Mouse (Mus musculus) cerebellum, postnatal 25 days (tissue): ENCODE data around the gene Iglon5.

Experiments
- DNase-seq, 2 experiments: peaks; one replicate each; pipeline ENCODE4 v3.0.0; 2021; ENCODE audit warnings: mixed read lengths in 2 of 2

Iglon5 gene

DNA sequence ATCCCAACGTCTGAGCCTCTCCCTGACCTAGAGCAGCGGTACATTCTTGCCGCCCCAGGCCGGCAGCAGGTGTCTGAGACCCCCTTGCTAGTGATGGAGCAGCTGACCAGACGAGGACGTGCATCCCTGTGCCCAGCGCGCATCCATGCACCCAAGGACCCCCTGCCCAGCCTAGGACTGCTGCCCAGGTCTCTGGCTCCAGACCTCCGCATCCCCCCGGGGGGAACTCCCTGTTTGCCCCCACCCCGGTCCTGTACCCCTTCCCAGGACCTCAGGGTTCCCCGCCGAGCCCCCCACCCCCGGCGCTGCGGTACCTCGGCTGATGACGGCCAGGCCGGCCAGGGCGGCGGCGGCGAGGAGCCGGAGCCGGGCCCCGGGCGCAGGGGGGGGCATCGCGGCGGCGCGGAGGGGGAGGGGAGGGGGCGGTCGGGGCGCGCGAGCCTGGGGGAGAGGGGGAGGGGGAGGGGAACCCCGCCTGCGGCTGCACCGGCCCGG is at the start of gene Iglon5:
Gene Iglon5, minus strand, starts transcription at position 445 of the 495 bp plus-strand sequence.
- peak in 1 of 2 experiments; percentile 55 for DNase-seq

DNA sequence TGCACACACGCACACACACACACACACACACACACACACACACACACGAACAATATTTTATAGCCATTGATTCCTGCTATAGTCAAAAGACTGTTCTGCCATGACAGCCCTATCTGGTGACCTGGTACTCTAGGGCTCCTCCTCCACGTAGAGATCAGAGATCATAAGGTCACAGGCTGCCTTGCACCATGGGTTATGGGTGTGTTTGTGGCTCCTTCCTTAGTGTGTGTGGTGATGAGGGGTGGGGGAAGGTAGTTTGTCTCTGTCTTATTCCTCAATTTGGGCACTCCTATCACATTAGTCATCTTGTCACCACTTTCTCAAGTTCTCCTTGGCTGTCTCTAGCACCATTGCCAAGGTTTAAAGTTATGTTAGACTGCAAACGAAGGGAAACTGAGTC is 48.6 kb upstream of the Iglon5 start:
- no peak for DNase-seq

DNA sequence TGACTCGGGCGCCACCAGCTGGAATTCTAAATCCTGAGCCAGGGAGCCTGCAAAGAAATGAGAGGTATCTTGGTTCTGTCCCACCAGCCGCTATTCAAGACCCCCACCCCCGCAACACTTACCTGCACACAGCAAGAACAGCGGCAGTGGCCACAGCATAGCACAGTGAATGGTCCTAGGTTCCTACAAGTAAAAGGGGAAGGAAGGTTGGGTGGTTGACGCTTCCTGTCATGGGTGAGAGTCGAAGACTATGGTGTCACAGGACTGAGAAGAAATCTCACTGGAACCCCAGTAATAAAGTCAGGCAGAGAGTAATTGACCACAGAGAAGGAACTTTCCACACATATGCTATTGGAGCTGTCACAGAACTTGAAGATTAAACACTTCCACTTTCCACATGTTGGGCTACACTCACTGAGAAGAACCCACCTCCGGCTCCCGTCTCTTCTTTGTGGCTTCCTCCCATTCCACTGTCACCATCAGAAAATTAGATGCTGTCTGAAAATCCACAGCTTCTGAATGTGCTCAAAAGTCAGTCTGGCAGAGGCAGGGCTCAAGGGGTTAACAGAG is 43.1 kb upstream of the Iglon5 start:
- DNase-seq: no peak

DNA sequence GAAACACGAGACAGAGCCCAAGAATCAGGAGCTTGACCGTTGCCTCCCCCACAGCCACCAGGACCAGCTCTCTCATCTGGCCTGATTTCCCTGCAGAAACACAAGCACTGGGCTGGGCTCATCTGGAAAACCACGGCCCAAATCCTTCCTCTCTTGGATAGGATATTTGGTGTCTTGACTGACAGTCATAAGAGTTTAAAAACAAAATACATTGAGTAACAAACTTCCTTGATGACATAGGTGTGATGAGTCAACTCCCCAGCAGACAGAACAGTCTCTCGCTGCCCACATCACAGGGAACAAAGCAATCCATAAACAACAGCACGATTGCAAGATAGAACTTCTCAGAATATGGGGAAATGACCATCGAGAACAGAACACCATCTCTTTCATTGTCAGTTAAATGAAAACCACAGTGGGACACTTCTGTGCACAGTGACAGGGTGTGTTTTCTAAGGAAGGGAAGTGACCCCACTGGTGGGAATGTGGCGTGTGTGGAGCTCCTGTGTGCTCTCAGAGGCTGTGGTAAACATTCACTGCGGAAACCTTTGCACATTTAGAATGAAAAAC is 40.4 kb upstream of the Iglon5 start:
- no peak for DNase-seq

DNA sequence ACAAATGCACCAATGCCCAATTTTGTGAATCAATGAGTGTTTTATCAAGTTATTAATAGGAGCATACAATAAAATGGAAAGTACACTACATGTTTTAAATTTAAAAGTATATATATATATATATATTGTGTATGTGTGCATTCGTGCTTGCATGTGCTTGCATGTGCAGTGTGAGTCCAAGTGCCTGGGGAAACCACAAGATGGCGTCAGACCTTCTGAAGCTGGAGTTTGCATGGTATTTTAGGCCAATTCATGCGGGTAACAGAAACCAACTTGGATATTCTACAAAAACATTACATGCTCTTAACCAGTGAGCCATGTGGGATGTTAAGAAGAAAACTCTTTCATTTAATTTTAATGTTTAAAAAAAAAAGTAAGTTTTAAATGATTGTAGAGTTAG is 35.4 kb upstream of the Iglon5 start:
- peak in 1 of 2 experiments; percentile 38 for DNase-seq

DNA sequence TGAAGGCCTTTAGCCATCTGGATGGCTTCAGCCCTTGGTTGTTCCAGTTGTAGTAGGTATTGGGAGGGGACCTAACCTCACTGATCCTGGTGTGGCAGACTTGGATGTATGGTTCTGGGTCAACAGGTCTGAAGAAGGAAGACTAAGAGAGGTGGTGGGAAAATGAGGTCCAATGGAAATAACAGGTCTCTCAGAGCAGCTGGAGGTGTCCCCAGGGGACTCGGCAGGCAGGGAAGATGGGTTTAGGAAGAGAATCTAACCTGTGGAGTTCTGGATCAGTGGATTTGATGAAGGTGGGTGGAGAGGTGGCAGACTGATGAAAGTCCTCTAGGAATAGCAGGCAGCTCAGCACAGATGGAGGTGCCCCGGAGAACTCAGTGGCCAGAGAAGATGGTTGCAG is 32.9 kb upstream of the Iglon5 start:
- DNase-seq: no peak

DNA sequence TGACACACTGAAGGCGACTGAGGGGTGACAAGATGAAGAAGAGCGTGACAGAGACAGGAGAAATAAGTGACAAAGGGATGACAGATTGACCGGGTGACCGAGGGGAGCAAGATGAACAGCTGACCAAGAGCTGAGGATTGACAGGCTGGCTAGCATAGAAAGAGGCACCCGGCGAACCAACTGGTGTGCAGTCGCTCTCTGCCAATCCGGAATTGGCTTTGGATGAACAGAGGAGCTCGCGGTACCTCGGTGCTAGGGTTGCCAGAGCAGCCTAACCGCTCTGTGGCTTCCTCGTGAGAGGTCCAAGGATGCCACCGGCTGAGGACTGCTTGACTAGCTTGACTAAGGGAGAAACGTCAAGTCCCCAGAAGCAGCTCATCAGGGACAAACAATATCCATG is 28.5 kb upstream of the Iglon5 start:
- peak; percentile 53 to 59 for DNase-seq

DNA sequence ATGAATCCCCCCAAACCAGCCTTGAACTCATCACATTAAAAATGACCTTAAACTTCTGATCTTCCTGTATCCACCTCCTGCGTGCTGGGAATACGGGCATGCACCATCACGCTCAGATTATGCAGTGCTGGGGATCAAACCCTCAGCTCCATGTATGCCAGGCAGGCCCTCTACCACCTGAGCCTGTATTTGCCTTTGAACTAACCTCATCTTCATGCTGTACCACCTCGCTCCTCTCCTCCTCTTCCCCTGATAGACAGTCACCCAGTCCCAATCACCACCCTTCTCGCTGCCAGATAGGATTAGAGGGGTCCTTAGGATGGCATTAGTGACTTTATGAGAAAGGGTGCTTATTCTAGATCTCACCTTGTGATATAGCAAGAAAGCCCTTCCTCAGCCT is 25.2 kb upstream of the Iglon5 start:
- DNase-seq: no peak

DNA sequence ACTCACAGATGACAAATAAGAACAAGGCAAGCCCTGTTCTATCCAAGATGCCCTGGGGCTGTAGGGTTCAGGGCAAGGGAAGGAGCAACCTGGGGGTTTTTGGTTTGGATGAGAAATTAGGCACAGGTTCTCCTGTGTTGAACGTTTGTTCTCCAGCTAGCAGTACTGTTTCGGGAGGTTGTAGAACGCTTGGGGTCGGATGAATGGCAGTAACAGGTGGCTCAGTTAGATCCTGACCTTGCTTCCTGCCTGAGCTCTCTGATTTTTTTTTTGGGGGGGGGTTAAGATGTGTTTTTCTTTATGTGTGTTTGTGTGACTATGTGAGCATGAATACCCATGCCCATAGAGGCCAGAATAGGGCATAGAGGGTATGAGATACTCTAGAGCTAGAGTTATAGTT is 22.6 kb upstream of the Iglon5 start:
- DNase-seq: no peak

DNA sequence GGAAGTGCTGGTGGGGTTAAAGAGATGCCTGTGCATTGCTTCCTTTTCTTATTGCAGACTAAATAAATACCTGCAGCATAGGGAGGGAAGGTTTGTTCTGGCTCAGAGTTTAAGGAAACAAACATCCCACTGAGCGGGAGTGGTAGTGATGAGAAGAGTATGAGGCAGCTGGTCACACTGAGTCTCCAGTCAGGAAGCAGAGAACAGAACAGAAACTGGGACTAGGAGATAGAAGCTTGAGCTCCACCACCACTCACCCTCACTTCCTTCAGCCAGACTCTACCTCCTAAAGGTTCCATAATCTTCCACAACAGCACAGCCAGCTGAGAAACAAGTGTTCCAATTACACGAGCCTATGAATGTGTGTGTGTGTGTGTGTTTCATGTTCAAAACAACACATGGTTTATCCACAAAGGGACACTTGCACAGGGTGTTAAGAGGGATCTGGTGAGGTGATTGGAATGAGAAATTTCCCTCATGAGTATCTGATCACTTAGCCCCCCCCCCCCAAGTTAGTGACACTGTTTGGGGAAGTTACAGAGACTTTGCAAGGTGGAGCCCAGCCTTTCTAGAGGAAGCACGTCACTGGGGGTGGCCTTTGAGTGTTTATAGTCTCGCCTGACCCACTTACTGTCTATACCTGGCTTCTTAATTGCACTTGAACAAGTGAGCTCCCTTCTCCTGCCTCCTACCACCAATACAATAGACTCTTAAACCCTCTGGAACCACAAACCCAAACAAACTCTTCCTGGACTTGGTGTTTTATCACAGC is 22.0 kb upstream of the Iglon5 start:
- DNase-seq: no peak

DNA sequence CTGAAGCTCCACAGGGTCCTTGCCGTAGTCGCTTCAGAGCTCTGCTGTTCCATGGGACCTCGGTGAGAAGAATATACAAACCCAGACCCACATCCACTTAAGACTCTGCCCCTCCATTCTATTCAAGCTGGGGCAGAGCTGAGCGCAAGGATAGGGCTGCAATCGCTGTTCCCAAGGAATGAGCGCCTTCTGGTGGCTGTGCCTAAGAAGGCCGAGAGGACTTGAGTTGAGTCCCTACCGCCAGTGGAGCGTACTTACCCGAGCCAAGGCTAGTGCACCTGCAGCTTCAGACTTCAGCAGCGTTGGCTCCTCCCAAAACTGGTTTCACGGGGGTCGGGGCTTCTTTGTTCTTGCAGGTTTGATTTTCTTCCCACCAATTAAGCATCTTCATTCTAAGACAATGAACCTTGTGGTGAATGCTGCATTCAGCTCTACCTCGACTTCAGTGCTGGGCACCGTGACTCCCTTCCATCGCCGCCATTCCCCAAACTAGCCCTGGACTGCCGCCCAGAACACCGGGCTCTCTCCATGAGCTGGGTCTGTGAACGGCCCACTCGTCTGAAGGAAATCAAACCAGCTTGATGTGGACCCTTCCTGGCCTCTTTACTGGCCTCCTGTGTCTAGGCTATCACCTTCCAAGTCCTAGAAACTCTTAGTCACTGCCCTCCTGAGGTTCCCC is 5.6 kb upstream of the Iglon5 start:
- DNase-seq: peak; percentile 78 to 89

DNA sequence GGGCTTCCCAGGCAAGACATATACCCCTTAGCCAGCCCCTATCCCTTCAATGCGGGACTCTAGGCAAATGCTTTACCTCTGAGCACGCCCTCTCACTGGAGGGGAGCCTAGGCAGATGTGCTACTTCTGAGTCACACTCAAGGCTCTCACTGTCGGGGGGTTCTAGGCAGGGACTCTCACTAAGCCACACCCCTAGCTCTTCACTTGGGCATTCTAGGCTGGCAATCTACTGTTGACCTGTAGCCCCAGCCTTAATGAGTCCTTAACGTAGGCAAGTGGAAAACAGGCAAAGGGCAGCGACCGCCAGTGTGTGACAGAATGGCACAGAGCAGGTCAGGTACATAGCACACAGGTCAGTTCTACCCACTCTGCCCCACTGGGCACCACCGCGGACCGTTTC is 986 bp upstream of the Iglon5 start:
- DNase-seq: no peak

DNA sequence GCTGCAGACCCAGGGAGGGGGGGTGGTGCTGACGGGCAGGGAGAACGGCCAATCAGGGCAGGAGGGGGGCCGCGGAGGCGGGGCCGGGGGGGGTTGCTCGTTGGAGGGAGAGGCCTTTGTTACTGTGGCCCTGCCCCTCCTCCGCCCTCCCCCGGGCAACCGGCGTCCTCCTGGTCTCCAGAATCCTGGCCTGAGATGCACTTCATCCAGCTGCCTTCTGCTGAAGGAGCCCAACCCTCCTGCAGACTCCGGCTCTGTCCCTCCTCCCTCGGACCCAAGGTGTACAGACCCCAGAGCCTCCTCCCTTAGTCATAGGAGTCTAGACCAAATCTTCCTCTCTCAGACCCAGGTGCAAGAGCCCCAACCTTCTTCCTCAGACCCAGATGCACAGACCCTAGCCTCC is 308 bp upstream of the Iglon5 start:
- DNase-seq: peak; percentile 89 to 95

DNA sequence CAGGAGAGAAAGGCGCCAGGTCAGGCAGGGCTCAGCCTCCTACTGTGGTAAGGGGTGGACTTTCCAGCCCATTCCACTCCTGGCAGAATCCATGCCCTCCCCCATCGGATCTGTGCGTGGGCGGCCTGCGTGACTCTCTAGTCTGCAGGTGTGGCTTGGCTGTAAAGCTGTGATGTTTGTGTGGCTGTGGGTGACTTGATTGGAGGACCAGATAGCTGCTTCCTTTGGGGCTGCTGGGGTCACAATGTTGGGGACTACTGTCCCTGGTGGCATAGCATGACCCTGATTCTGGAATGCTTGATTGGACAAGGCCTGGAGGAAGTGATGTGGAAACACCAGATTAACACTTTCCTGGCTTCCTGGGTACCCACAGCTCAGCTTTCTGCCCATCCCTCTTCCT is 1.2 kb downstream of the Iglon5 start:
- DNase-seq: peak; percentile 38 to 59

DNA sequence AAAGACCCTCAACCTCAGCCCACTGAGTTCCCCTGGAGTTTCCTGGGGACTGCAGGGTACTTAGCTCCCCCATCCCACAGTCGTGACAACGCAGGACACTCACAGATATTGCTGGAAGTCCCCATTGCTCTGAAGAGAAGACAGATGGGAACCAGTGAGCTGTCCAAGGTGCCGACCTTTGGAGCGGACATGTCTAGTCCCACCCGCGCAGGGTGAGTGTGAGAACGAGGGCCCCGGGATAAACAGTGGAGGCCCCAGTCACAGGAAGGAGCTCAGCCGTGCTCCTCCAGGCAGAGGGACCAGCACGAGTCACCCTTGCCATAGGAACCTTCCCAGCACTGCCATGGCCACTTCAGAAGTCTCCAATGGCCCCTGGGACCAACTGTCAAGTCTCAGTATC is 6.6 kb downstream of the Iglon5 start:
- no peak for DNase-seq

DNA sequence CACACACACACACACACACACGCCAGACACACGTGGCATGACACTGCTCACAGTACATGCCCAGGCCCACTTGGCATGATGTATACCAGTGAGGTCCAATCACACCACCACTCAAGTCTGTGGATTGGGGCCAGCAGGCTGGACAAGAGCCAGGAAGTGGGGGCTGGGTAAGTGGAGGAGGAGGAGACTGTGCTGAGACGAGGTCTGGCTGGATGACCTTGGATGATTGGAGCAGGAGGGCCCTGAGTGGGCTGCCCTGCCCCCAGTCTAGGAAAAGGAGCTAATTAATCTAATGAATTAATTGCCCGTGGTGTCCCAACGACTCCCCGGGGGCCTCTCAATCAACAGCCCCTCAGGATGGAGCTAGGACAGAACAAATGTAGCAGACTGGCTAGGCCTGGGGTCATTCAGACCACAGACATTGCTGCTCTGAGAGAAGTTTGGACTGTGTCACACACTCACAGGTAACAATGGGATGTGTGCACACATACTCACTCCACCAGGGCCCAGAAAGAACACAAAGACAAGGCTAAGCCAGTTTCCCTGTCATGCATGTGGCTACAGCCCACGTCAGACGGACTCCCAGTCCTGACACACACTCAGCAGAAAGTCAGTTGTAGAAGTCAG is 7.7 kb downstream of the Iglon5 start:
- peak; percentile 43 to 62 for DNase-seq

DNA sequence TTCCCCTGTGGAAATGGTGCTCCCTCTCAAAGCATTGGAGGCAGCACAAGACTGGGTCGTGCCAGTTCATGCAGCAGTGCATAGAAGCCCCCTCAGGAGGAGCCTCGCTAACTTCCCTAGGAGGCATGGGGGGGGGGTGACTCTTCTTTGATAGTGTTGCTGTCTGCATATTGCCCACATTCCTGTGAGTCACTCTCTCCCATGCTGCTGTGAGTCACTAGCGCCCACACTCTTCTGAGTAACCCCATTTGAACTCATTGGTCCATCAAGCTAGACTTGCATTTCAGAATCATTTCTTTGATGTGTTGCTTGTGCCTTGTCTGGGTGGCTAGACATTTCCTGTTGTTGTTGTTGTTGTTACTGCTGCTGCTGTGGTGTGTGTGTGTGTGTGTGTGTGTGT is 8.7 kb downstream of the Iglon5 start:
- DNase-seq: no peak

DNA sequence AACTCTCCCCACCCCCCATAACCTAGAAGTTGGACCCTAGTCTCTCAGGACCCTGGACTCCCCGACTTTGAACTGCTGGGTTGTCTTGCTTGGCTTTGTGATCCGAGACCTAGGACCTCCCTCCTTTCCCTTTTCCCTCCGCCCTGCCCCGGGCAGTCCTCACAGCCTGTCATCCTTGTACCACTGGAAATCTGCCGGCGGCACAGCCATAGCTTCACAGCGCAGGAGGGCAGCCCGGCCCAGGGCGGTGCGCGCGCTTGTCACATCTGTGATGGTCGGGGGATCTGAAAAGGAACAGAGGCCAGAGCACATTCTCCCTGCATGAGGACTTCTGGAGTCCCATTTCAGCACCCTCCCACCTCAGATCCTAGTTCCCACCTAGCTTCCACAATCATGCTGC is 13.5 kb downstream of the Iglon5 start:
- DNase-seq: no peak

DNA sequence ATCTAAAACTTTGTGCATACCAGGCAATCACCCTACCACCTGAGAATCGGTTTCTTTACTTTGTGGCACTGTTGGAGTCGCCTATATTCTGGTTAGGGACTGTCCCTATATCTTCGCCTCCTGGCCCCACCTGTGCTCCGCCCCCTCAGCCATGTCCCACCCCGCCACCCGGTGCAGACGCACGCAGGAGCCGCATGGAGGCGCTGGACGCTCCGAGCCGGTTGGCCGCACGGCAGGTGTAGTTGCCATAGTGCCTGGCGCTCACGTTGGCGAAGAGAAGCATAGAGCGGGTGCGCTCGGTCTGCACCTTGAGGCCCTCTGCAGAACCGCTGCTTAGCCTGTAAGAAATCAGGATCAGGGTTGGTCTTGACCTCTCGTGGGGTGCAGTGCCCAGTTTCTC is 14.2 kb downstream of the Iglon5 start:
- peak in 1 of 2 experiments; percentile 50 for DNase-seq

DNA sequence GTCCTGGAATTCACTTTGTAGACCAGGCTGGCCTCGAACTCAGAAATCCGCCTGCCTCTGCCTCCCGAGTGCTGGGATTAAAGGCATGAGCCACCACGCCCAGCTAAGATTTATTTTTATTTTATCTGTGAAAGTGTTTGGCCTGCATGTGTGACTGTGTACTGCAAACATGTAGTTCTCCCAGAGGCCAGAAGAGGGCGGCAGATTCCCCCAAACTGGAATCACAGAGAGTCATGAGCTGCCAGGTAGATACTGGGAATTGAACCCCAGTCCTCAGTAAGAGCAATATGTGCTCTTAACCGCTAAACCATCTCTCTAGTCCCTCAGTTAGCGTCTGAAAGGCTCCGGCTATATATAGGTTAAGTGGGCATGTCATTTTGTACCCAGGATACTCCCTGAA is 19.5 kb downstream of the Iglon5 start:
- peak; percentile 42 to 68 for DNase-seq

DNA sequence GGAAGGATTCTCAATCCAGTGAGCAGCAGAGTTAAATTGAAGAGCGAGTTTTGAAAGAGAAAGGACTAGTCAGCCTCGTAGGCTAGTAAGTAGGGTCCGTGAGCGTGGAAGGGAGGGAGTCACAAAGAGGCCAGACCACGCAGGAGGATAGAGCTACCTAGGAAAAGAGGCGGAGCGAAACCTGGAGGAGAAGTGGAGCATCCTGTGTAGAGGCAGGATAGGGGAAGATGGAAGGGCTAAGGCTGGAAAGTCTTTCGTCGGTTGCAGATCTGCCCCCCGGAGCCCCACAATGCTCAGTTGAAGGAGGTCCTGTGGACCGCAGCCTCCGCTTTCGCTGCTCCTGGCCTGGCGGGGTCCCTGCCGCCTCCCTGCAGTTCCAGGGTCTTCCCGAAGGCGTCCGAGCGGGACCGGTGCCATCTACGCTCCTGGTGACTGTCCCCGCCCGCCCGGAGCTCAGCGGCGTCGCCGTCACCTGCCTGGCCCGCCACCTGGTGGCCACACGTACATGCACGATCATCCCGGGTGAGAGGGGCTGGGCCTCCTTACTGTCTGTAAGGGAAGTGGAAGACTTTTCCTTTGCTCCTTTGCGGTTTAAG is 23.7 kb downstream of the Iglon5 start:
- peak; percentile 83 to 92 for DNase-seq

DNA sequence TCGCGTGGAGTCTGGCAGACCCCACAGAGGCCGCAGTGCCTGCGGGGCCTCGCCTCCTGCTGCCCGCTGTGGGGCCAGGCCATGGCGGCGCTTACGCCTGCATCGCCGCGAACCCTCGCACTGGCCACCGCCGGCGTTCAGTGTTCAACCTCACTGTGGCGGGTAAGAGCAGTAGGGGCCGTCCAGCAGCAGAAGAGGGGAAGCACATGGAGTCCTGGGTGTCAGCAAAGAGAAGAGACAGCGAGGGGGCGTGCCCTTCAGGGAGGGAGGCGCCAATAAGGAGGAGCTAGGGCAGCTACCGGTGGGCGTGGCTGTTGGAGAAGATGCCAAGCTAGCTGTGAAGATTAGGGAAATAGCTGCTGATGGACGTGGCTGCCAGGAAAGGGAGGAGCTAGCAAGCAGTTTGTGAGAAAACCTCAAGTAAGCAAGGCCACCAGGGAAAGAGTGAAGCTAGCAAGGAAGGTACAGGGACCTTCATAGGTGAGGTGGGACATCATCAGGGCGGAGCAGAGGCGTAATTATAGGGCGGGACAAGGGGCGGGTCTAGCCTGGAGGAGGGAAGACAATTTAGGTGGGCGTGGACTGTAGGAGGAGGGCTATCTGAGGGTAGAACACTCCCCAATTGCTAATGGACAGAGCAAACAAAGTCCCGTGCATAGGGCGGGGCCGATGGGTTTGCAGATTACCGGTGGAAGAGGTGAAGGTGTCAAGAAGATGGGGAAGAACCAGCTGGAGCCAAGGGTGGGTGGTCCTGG is 24.4 kb downstream of the Iglon5 start:
- peak; percentile 59 to 78 for DNase-seq
